Comparison of ENCODE assay signal across 8 mouse cellular contexts in the genomic region with DNA sequence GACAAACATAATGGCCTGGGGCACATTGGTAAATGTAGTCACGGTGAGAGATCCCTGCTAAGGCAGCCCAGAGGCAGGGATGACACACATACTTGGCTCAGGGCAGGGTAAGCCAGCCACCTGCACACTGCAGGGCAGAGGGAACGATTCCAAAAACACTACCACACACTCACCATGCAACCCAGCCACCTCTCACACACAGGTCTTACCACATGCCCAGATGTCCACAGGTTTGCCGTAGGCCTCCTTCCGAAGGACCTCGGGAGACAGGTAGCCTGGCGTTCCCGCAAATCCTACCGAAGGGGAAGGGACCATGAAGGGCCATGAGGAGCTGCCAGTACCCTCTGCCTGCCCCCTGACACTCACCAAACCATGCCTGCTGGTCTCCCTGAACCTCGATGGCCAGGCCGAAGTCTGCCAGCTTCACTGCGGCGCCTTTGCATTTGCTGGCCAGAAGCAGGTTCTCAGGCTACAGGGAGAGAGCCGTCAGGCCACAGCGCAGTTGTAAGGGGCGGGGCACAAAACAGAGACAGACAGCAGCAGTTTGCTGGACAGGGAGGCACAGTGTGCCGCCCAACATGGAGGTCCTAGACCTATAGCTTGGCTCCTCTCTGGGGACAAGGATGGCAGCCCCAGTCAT.
"Had no signal": no experiment of that assay in that cellular context is flagged by ENCODE, and none has a peak within 500 bp of the region (broad histone marks: within the 10 kb centered on the region; RNA-seq: fewer than 3 reads in every experiment).

No protein-coding gene starts in this region.

- H3K27ac ChIP-seq: kidney, postnatal 0 days; limb, embryonic 12.5 days; limb, embryonic 15.5 days; liver, embryonic 14.5 days; lung, embryonic 15.5 days; neural tube, embryonic 12.5 days; neural tube, embryonic 15.5 days had no signal

- H3K4me3 ChIP-seq: limb, embryonic 12.5 days; limb, embryonic 15.5 days; lung, embryonic 15.5 days; megakaryocyte, embryonic 14.5 days; neural tube, embryonic 12.5 days; neural tube, embryonic 15.5 days had no signal
